Mouse (Mus musculus) lung, adult 18-20 months (tissue): ENCODE data around the gene 9930104L06Rik.
A peak's percentile ranks its signal among the peaks of the same experiment; 100 is the strongest.
"Not testable (repeated sequence)": the region's sequence is repeated elsewhere in the genome, so short reads cannot be mapped to it uniquely, and the experiment has no call there.

Source experiments
- DNase-seq, 2 experiments: peaks; one replicate each; pipeline ENCODE4 v3.0.0; 2022; ENCODE audit warnings: mixed read lengths in 2 of 2

The 9930104L06Rik gene

GRCm38 (mm10) chr4:124936613-124937471, at the start of gene 9930104L06Rik:
9930104L06Rik (plus strand) TSS chr4:124937048.
- peak; percentile 95 to 96 for DNase-seq

DNA sequence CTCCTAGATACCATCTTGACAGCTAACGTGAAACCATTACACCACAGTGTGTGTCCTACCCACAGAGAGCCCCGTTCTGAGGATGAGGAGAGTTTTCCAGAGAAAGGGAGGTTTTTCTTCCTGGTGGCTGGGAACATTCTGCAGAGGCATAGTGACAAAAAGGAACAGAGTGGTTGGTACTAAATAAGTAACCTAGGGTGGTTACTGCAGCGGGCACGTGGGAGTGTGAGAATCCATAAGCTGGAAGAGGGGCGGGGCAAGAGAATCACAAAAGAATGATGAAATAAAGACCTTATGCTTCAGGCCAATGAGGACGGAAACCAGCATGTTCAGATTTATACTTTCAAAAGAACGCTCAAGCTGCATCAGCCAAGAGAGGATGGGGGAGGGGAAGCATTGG, 48.1 kb upstream of the 9930104L06Rik start:
- DNase-seq, result no peak

DNA sequence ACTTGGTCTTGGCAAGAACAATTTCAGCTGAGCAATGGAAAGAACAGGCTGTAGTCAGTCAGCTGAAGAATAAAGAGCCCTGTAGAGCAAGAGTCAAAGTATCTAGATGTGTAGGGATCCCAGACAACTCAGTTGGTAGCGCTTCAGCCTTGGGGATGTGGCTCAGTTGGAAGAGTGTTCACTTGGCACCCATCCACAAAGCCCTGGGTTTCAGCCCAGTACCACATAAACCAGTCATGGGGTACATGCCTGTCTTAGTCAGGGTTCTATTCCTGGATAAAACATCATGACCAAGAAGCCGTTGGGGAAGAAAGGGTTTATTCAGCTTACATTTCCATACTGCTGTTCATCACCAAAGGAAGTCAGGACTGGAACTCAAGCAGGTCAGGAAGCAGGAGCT, 46.9 kb upstream of the 9930104L06Rik start:
- no peak for DNase-seq

DNA sequence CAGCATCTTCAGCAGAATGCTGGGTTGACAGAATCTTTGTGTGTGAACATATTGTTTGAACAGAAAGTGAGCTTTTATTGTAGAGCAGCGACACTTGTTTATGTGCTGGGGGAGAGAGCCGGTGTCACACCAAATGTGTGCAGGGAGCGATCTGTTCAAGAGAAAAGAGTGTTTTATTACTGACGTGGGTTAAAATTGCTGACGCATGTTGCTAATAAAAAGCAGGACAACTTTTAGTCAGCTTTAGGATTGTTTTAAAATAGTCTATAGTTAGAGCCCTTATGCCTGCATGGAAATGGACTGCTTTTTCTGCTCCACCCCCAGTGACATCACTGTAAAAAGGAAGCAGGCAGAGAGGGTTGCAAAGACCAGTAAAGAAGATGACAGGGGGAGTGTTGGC, 46.0 kb upstream of the 9930104L06Rik start:
- DNase-seq, result no peak

DNA sequence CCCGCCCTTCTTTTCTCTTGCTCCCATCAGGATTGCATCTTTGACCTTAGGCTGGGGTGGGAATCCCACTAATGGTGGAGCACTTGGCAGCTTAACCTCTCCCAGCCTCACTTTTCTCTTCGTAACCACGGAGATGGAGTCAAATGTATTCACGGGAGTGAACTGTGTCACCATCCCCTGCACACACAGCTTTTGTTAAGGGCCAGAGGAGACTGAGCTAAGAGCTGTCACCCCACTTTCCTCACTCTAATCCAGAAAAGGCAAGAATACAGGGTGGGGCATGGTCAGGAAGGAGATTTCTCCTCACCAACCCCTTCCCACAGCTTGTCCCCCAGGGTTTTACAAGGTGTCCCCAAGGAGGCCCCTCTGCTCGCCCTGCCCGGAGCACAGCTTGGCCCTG, 43.1 kb upstream of the 9930104L06Rik start:
- no peak for DNase-seq

DNA sequence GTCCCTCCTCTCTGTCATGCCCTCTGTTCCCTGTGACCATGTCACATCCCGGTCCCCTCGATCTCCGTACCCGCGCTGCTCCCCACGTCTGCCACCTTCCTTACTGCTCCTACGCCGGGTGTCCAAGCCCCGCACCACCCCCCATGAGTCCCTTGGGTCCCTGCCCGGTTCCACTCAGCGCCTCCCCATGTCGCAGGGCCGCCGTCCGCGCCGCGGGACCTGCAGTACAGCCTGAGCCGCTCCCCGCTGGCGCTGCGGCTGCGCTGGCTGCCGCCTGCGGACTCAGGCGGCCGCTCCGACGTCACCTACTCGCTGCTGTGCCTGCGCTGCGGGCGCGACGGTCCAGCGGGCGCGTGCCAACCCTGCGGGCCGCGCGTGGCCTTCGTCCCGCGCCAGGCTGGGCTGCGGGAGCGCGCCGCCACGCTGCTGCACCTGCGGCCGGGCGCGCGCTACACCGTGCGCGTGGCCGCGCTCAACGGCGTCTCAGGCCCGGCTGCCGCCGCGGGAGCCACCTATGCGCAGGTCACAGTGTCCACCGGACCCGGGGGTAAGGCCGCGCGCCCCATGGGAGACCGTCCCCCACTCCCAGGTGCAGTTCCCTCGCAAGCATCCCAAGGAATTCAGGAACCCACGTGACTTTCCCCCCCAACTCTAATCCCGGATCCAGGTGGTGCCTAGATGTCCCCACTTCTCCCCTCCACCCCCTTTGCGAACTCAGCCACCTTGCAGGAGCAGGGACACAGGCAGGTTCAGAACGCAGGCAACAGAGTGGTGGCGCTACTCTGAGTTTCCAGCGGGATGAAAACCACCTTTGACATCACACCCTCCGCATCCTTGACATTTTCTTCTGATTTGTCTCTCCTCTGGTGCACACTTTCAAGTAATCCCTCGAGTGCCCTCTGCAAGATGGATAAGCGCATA, 42.1 kb upstream of the 9930104L06Rik start:
- no peak for DNase-seq

DNA sequence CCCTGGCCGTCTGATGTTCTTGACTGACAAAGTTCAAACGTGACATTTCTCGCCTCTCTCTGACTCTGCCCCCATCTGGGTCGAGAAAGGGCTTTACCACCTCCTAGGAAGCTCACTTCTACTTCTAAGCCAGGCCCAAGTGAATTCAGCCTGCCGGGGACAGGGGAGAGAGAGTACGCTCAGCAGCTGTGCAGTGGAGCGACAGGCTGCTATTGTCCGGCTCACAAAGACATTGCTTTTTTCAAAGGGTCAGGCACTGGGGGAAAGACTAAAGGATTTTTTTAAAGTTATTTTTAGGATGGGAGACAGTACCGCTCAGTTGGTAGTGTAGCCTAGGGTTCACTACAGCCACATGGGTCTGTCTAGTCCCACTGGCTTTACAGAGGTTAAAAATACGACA, 38.4 kb upstream of the 9930104L06Rik start:
- DNase-seq, result no peak

DNA sequence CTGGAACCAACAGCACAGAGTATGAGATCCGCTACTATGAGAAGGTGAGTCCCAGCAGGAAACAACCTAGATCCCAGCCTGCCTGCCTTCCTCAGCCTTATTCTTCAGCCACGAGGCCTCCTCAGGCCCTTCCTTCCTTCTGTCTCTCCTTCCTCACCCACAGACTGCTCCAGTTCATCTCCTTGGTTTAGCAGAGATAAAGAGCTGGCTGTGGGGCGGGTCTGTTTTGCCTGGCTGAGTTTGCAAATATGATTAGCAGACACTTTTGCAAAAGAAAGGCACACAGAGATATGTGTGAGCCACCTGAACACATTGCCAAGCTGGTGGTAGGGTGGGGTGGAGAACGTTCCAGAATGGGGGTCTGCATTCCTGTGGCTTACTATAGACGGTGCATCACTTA, 36.9 kb upstream of the 9930104L06Rik start:
- no peak for DNase-seq

DNA sequence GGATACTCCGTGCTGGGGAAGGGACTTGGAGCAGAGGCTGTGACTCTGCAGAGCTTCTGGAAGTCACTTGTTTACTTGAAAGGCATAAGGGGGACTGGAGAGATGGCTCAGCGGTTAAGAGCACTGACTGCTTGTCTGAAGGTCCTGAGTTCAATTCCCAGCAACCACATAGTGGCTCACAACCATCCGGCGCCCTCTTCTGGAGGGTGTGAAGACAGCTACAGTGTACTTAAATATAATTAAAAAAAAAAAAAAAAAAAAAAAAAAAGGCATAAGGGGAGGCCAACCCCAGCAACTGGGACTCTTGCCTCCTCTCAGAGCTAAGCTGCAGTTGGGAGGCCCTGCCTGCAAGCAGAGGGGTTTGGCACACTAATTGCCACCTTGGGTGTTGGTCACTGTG, 31.4 kb upstream of the 9930104L06Rik start:
- DNase-seq, result no peak

DNA sequence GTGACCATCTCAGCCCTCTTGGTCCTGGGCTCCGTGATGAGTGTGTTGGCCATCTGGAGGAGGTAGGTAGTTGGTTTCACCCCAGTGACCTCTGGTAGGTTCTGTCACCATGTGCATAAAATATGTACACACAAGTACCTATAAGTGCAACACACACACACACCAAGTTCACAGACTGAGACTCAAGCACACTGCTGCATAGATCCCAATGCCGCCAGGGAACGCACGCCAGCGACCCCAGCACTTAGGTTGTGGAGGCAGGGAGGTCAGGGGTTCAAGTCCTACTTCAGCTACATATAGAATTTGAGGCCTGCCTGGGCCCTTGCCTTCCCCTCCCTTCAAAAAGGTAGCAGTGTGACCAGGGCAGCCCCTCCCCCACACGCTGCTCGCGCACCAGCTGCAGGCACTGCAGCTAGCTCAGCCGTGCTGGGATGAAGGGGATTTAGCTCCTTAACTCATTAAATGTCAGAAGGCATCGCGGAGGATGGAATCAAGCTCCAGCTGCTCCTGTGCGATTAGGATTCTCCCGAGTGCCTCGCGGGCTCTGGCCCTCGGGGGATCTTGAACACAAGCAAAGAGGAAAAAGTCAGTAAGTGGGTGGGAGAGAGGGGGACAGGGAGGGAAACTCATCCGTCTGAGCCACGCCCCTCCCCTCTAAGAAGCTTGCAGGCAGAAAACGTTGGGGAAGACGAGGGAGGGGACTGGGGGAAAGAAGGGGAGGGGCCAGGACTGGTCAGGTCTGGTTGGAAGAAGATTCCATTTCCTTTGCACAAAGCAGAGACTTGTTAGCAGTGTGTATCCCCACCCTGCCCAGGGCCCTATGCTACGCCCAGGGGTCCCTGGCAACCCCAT, 30.7 kb upstream of the 9930104L06Rik start:
- DNase-seq, result no peak

- no peak for DNase-seq
Observed at GRCm38 (mm10) chr4:124928102-124928501, 8.7 kb upstream of the 9930104L06Rik start.

- DNase-seq, result not testable (repeated sequence)
Observed at GRCm38 (mm10) chr4:124939211-124939610, 2.4 kb downstream of the 9930104L06Rik start, which contains the start of gene Cdca8. Cdca8 (minus strand) TSS chr4:124939311.

DNA sequence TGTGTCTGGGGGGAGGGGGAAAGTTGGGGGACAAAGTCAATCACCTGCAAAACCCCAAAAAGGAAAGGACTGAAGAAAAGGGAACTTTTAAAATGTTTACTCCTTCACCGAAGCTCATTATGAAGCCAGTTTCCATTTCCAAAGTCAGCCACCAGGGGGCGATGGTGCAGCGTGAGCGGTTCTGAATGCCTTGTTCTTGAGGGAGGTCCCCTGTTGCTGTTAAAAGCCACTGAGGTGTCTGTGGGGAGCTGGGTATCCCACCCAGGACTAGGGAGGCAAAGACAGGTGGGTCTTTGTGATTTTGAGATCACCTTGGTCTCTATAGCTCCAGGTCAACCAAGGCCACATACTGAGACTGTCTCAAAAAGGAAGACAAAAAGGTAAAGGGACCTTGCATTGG, 6.2 kb downstream of the 9930104L06Rik start:
- peak; percentile 49 to 72 for DNase-seq

DNA sequence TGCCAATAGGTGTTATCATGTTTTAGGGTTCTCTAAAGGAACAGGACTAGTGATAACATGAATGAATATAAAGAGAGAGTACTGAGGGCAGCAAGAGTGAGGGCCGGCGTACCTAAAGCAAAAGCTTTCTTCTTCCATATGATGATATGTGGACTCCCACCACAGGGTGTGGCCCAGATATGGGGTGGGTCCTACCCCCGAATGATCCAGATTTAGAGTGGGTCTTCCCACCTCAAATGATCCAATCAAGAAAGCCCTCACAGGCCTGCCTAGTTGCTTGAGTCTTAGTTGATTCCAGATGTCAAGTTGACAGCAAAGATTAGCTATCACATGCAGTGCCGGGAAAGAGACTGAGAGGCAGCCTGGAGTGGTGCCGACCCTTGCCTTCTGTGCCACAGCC, 6.9 kb downstream of the 9930104L06Rik start:
- no peak for DNase-seq

GRCm38 (mm10) chr4:124944961-124945360, 8.1 kb downstream of the 9930104L06Rik start:
- no peak for DNase-seq

DNA sequence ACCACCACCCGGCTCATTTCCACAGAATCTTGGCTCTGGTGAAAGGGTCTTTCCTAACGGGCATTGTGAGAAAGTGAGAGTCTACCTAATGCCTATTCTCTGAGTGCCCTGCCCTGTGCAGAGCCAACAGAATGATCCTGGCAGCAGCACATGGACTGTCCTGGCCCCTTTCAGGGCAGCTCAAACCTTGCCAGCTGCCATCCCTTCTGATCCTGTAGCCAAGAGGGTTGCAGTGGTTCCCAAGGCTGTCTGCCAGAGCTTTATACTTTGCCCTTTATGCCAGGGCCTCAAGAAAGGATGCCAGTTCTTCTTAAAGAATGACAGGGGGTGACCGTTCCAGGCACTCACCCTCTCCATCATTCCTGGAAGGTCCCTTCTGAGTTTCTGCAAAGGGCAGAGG, 12.6 kb downstream of the 9930104L06Rik start:
- DNase-seq, result no peak

DNA sequence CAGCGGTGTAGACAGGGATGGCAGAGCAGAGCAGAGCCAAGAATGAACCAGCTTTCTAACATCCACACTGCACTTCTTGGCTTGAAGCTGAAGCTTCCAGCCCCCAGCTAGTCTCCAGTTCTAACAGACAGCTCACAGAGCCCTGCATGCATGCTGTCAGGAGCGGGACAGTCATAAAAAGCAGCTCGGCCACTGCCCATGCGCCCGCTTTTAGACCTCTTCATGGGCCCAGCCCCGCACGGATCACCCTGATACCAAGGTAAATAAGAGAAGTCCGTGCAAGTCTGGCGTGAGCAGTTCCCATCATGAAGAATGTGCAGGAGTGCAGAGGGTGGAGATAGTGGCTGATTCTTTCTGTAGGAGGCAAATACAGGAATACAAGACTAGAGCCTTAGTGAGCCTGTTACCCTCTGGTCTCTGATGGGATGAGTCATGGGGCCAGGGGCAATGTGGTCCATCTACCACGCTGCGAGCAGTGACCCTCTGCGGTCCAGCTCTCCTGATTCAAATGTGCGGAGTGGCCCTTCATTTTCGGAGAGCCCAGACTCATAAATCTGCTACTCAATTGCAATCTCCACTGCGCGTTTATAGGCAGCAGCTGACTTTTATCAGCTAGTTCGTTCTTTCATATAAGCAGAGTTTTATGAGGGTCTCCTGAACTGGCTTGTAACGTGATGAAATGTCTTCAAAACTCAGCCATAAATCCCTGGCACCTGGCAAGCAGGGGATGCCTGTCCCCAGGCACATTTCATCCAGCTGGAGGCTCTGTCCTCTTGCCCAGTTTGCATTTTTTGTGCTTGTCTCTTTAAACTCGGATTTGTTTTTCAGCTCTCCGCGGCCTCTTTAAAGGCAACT, 13.6 kb downstream of the 9930104L06Rik start:
- peak in 1 of 2 experiments; percentile 18 for DNase-seq

DNA sequence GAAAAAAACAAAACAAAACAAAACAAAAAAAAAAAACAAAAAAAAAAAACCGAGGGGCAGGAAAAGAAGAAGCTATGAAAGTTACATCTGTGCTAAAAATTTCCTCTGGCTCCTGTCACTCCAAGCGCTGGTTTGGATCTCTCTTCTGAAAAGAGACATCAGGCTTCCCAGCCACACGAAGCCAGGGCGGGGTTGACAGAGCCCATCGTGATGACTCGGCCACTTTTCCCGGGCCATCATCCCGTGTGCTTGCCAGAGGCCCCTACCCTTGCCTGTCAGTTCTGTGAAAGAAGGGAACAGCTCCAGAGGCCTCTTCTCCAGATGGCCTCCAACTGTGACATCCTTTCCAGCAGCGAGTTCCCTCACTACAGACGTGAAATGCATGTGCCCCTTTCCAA, 14.2 kb downstream of the 9930104L06Rik start:
- DNase-seq, result peak in 1 of 2 experiments; percentile 24

GRCm38 (mm10) chr4:124953546-124953945, 16.7 kb downstream of the 9930104L06Rik start:
- peak; percentile 52 to 58 for DNase-seq

GRCm38 (mm10) chr4:124957284-124957683, 20.4 kb downstream of the 9930104L06Rik start:
- DNase-seq, result no peak

GRCm38 (mm10) chr4:124959062-124959461, 22.2 kb downstream of the 9930104L06Rik start:
- peak; percentile 35 to 49 for DNase-seq

DNA sequence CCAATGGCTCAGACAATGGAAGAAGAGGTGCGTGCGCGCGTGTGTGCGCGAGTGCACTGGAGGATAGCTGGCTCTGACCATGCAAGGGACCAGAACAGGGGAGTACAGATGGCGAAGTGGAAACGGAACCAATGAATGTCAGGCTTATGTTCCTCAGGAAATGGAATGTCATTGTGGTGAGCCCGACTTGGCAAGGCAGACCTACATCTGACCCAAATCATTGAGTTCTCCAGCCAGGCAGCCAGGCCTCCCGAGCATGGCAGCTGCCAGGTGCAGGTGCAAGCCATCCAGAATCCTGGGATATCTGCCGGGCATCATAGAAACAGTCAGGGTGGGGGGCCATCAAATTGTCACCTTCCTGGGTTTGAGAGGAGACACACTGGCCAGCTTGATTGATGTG, 24.1 kb downstream of the 9930104L06Rik start:
- DNase-seq, result no peak
